Mouse (Mus musculus): ENCODE measurements around the gene Camk2n1. TPM values are rescaled to one million over a fixed set of nuclear protein-coding genes. Genes with fewer than 3 reads are reported as not detected.

The Camk2n1 gene
- total RNA-seq, 2 experiments from 2014 or later = 348 to 359 TPM

DNA sequence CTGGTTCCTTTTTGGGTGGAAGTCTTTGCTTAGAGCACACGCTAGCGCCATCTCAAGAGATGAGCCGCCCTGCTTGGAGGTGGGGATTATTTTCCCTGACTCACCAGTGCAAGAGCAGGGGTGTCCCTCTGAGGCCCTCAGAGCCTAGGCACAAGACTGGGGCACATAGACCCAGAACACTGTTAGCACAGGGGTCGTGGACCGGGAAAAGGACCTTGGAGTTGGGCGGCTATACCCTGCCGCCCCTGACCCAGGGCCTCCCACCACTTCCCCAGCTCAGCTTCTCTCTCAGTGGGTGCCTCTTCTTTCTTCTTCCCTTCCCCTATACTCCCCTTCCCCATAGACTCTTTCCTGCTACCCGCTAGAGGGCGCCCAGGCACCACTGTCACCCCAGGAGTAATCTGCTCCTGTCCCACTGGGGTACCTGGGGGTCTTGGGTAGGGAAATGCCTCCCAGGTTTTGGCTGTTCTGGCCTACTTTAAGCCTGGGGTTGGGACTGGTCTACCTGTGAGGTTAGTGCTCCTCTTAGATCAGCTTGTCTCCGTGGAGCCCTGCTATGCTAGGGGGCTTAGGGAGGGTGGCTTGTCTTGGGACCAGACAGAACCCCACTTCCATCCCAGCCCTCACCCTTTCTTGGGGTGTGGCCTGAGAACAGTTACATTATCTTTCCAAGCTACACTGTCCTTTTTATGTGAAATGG, 51.2 kb downstream of the Camk2n1 start:
- DNase-seq (ENCODE audit: extremely low spot score in 1 of 2, low spot score in 1 of 2) = peak; percentile 62 to 77

DNA sequence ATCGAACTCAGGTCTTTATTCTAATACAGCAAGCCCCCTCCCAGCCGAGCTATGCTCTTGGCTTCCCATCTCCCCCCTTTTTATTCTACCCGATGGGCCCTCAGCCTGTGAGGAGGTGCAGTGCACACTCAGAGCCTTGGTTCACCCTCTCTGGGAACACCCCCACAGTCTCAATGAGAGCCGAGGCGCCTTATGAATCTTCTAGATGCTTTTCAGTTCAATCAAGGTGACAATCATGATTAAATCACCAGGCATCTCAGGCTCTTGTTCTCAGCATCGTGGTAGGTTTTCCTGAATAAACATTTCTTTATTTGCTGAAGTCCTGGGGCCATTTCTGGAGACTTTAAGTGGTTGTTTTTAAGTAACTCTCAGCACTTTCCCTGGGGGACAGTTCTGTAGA, 53.8 kb downstream of the Camk2n1 start:
- DNase-seq (ENCODE audit: extremely low spot score in 1 of 2, low spot score in 1 of 2) = no peak

Other genes starting within 250 kb of the Camk2n1 start
- gene Hp1bp3, start 238.0 kb upstream of the Camk2n1 start, total RNA-seq (2021) = 100 to 1,000 TPM; 167 to 170 TPM
- 10 to 100 TPM; 46.8 to 47.1 TPM for gene Sh2d5, start 203.9 kb upstream of the Camk2n1 start, total RNA-seq (2021)
- 10 to 100 TPM; 19.0 to 19.8 TPM for gene Kif17, start 203.9 kb upstream of the Camk2n1 start, total RNA-seq (2021)
- 100 to 1,000 TPM in 1 of 2 experiments, 10 to 100 TPM in 1; 92.3 to 104 TPM for gene Ddost, start 149.6 kb upstream of the Camk2n1 start, total RNA-seq (2021)
- gene Pink1, start 128.0 kb upstream of the Camk2n1 start, total RNA-seq (2021) = 100 to 1,000 TPM; 222 to 256 TPM
- 1 to 10 TPM; 1.9 to 3.1 TPM for gene Cda, start 86.3 kb upstream of the Camk2n1 start, total RNA-seq (2021)
- gene Fam43b, start 57.8 kb upstream of the Camk2n1 start, total RNA-seq (2021) = 10 to 100 TPM; 28.7 to 31.0 TPM
- 10 to 100 TPM; 57.7 to 57.8 TPM for gene Mul1, start 19.6 kb upstream of the Camk2n1 start, total RNA-seq (2021)
- gene Vwa5b1, start 181.6 kb downstream of the Camk2n1 start, total RNA-seq (2021) = 1 to 10 TPM; 1.0 TPM

All from layer of hippocampus, postnatal 25 days (tissue).